Mouse (Mus musculus): ENCODE measurements around the gene Slc7a7. TPM values are rescaled to one million over a fixed set of nuclear protein-coding genes. Genes with fewer than 3 reads are reported as not detected.

The Slc7a7 gene
- total RNA-seq, 2 experiments from 2014 or later: 1.5 to 2.5 TPM

GRCm38 (mm10) chr14:54433941-54434531 lies 16.5 kb upstream of the Slc7a7 start:
- DNase-seq (ENCODE audit: low spot score in 2 of 2): no peak
- intact Hi-C loops (cut with DNase I): no loop called here

GRCm38 (mm10) chr14:54432837-54433830 lies 15.6 kb upstream of the Slc7a7 start:
- DNase-seq (ENCODE audit: low spot score in 2 of 2): peak in 1 of 2 experiments; percentile 45
- intact Hi-C loops (cut with DNase I): no loop called here

GRCm38 (mm10) chr14:54432078-54432836 lies 14.7 kb upstream of the Slc7a7 start:
- no peak for DNase-seq (ENCODE audit: low spot score in 2 of 2)
- intact Hi-C loops (cut with DNase I): no loop called here

- peak; percentile 42 to 57 for DNase-seq (ENCODE audit: low spot score in 2 of 2)
- intact Hi-C loops (cut with DNase I): no loop called here
Observed at GRCm38 (mm10) chr14:54431334-54432077, 13.9 kb upstream of the Slc7a7 start, which contains the start of gene Mmp14. Gene Mmp14, plus strand, starts transcription at chr14:54431612.

GRCm38 (mm10) chr14:54430406-54431145 lies 13.0 kb upstream of the Slc7a7 start:
- intact Hi-C loops (cut with DNase I): no loop called here
- no peak for DNase-seq (ENCODE audit: low spot score in 2 of 2)

- intact Hi-C loops (cut with DNase I): no loop called here
- DNase-seq (ENCODE audit: low spot score in 2 of 2): no peak
Observed at GRCm38 (mm10) chr14:54429332-54430093, 11.9 kb upstream of the Slc7a7 start.

GRCm38 (mm10) chr14:54428421-54428820 lies 10.8 kb upstream of the Slc7a7 start:
- intact Hi-C loops (cut with DNase I): no loop called here
- DNase-seq (ENCODE audit: low spot score in 2 of 2): no peak

GRCm38 (mm10) chr14:54427696-54428095 lies 10.1 kb upstream of the Slc7a7 start:
- intact Hi-C loops (cut with DNase I): no loop called here
- DNase-seq (ENCODE audit: low spot score in 2 of 2): no peak

- intact Hi-C loops (cut with DNase I): no loop called here
- DNase-seq (ENCODE audit: low spot score in 2 of 2): peak; percentile 91
Observed at GRCm38 (mm10) chr14:54426689-54427398, 9.3 kb upstream of the Slc7a7 start, which contains the start of gene Mrpl52. Gene Mrpl52, plus strand, starts transcription at chr14:54426909.

GRCm38 (mm10) chr14:54426003-54426688 lies 8.6 kb upstream of the Slc7a7 start:
- intact Hi-C loops (cut with DNase I): no loop called here
- no peak for DNase-seq (ENCODE audit: low spot score in 2 of 2)

GRCm38 (mm10) chr14:54425540-54425939 lies 8.0 kb upstream of the Slc7a7 start:
- intact Hi-C loops (cut with DNase I): no loop called here
- DNase-seq (ENCODE audit: low spot score in 2 of 2): no peak

- intact Hi-C loops (cut with DNase I): no loop called here
- DNase-seq (ENCODE audit: low spot score in 2 of 2): no peak
Observed at GRCm38 (mm10) chr14:54424634-54425033, 7.1 kb upstream of the Slc7a7 start.

- DNase-seq (ENCODE audit: low spot score in 2 of 2): no peak
- intact Hi-C loops (cut with DNase I): no loop called here
Observed at GRCm38 (mm10) chr14:54423406-54423805, 5.8 kb upstream of the Slc7a7 start.

- no peak for DNase-seq (ENCODE audit: low spot score in 2 of 2)
- intact Hi-C loops (cut with DNase I): no loop called here
Observed at GRCm38 (mm10) chr14:54421014-54421413, 3.4 kb upstream of the Slc7a7 start.

- DNase-seq (ENCODE audit: low spot score in 2 of 2): no peak
- intact Hi-C loops (cut with DNase I): loop anchor here (10.0 kb wide), 1 partner anchor 352 kb away; no protein-coding TSS in a partner anchor
Observed at GRCm38 (mm10) chr14:54416830-54417229, 750 bp downstream of the Slc7a7 start.

GRCm38 (mm10) chr14:54416229-54416775 lies 1.3 kb downstream of the Slc7a7 start:
- intact Hi-C loops (cut with DNase I): loop anchor here (10.0 kb wide), 1 partner anchor 352 kb away; no protein-coding TSS in a partner anchor
- DNase-seq (ENCODE audit: low spot score in 2 of 2): no peak
